Mouse (Mus musculus): Measurements from ENCODE around the gene Cfap54. TPM values are rescaled to one million over a fixed set of nuclear protein-coding genes. Genes with fewer than 3 reads are reported as not detected.

Gene Cfap54
- total and polyA plus RNA-seq, 3 experiments = 1.9 to 16.2 (median 5.1) TPM

DNA sequence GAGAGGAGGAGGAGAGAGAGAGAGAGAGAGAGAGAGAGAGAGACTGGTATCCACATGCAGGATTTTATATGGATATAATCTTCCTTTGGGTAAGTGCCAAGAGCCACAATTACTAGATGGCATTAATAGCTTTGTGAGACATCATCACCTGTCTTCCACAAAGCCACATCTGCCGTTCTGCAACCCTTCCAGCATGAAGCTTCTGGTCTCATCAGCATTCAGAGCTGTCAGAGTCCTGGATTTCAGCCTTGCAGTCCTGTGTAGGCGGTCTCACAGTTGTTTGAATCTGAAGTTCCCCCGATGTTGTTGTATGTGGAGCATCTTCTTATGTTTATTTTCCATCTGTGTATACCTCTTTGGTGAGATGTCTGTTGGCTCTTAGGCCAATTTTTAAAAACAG is 9.7 kb downstream of the Cfap54 start:
- Histone ChIP-seq H3K27me3 (ENCODE audit: insufficient read depth, low read length) (no peaks in the 10 kb centered on the region), H3K4me1 (ENCODE audit: insufficient read depth, low read depth, low read length) (peaks cover 58% of the 10 kb centered on the region), H3K9me3 (replicated peaks) (no peaks in the 10 kb centered on the region), H3K4me3 (ENCODE audit: low read depth, low read length) (no peak overlapping the region), H3K36me3 (replicated peaks) (no peaks in the 10 kb centered on the region)
- DNase-seq (ENCODE audit: low spot score) (no peak), ATAC-seq (ENCODE audit: extremely low read depth, insufficient number of reproducible peaks, low FRiP score, poor library complexity, severe bottlenecking) (no peak)
- no peak for TF ChIP-seq CTCF (IDR thresholded peaks at IDR 0.05; ENCODE audit: low read depth, low read length)
- no peak for TF ChIP-seq GATA1 (IDR thresholded peaks at IDR 0.05; ENCODE audit: borderline replicate concordance, low read length)
- TF ChIP-seq POLR2AphosphoS5 (IDR thresholded peaks at IDR 0.05; ENCODE audit: insufficient replicate concordance, low read depth, low read length) = no peak
- TF ChIP-seq TAL1 (conservative IDR thresholded peaks at IDR 0.05; ENCODE audit: low read depth, low read length) = no peak
- TF ChIP-seq GATA2 (IDR thresholded peaks at IDR 0.05; ENCODE audit: borderline replicate concordance, low read depth, low read length) = no peak

DNA sequence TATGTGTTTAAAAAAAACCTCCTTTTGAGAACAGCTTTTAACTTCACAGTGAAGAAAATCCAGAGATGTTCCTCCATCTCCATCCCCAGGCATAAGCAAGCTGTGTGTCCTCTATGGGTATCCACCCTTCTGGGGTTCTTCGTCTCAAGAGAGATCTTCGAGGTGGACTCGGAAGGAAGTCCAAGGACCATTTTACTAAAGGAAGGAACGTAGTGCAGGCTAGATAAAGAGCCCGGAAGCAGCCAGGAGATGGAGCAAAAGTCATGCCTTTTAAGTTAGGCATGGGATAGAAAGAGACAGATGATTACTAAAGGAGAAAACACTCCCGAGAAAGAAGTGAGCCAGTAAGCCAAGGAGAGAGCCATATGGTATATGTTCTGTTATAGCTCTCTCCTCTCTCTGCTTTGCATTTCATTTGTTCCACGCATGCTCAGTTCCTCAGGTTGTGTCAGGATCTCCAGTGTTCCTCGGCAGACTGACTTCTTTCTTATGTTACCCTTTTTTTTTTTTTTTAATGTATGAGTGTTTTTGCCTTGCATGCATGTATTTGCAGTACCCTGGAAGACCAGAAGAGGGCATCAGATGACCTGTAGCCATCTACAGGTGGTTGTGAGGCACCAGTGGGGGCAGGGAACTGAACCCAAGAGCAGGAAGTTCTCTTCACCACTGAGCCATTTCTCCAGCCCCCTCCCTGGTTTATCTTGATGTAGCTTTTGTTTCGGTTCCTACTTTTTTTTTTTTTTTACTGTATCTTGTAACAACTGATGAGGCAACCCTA is 11.1 kb downstream of the Cfap54 start:
- TF ChIP-seq GATA1 (IDR thresholded peaks at IDR 0.05; ENCODE audit: borderline replicate concordance, low read length) (no peak), GATA2 (IDR thresholded peaks at IDR 0.05; ENCODE audit: borderline replicate concordance, low read depth, low read length) (no peak), CTCF (IDR thresholded peaks at IDR 0.05; ENCODE audit: low read depth, low read length) (peak; percentile 63; the same call in 1 of the 2 replicates), TAL1 (conservative IDR thresholded peaks at IDR 0.05; ENCODE audit: low read depth, low read length) (no peak)
- H3K9me3 ChIP-seq (replicated peaks) = no peaks in the 10 kb centered on the region
- peaks cover 51% of the 10 kb centered on the region for H3K4me1 ChIP-seq (ENCODE audit: insufficient read depth, low read depth, low read length)
- peak; percentile 86 for ATAC-seq (ENCODE audit: extremely low read depth, insufficient number of reproducible peaks, low FRiP score, poor library complexity, severe bottlenecking)
- H3K4me3 ChIP-seq (ENCODE audit: low read depth, low read length) = no peak overlapping the region; the same call in 1 of the 2 replicates
- H3K27me3 ChIP-seq (ENCODE audit: insufficient read depth, low read length) = no peaks in the 10 kb centered on the region
- peak; percentile 67 for DNase-seq (ENCODE audit: low spot score)
- H3K36me3 ChIP-seq (replicated peaks) = no peaks in the 10 kb centered on the region

DNA sequence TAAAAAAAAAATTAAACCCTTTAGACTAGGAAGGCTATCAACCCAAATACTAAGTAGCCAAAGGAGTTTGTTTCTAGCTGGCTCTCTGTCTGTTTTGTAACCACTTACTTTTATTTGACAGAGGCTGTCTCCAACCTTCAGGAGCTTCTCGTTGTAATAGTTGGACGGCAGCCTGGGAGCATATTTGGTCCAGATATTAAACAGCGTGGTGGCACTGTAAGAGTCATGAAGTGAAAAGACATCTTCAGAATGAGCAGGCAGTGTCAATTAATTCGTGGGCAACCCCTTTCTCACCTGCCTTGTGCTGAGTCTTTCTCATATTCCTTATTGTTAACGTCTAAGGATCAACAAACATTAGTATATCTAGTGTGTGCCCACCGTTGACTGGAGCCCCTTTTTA is 11.7 kb downstream of the Cfap54 start:
- H3K27me3 ChIP-seq (ENCODE audit: insufficient read depth, low read length) = no peaks in the 10 kb centered on the region
- no peak overlapping the region for H3K4me3 ChIP-seq (ENCODE audit: low read depth, low read length)
- peaks cover 45% of the 10 kb centered on the region for H3K4me1 ChIP-seq (ENCODE audit: insufficient read depth, low read depth, low read length)
- DNase-seq (ENCODE audit: low spot score) = no peak
- TF ChIP-seq GATA1 (IDR thresholded peaks at IDR 0.05; ENCODE audit: borderline replicate concordance, low read length) (no peak), GATA2 (IDR thresholded peaks at IDR 0.05; ENCODE audit: borderline replicate concordance, low read depth, low read length) (no peak), CTCF (IDR thresholded peaks at IDR 0.05; ENCODE audit: low read depth, low read length) (no peak), POLR2AphosphoS5 (IDR thresholded peaks at IDR 0.05; ENCODE audit: insufficient replicate concordance, low read depth, low read length) (no peak), TAL1 (conservative IDR thresholded peaks at IDR 0.05; ENCODE audit: low read depth, low read length) (no peak)
- no peaks in the 10 kb centered on the region for H3K36me3 ChIP-seq (replicated peaks)
- no peak for ATAC-seq (ENCODE audit: extremely low read depth, insufficient number of reproducible peaks, low FRiP score, poor library complexity, severe bottlenecking)
- H3K9me3 ChIP-seq (replicated peaks) = no peaks in the 10 kb centered on the region

DNA sequence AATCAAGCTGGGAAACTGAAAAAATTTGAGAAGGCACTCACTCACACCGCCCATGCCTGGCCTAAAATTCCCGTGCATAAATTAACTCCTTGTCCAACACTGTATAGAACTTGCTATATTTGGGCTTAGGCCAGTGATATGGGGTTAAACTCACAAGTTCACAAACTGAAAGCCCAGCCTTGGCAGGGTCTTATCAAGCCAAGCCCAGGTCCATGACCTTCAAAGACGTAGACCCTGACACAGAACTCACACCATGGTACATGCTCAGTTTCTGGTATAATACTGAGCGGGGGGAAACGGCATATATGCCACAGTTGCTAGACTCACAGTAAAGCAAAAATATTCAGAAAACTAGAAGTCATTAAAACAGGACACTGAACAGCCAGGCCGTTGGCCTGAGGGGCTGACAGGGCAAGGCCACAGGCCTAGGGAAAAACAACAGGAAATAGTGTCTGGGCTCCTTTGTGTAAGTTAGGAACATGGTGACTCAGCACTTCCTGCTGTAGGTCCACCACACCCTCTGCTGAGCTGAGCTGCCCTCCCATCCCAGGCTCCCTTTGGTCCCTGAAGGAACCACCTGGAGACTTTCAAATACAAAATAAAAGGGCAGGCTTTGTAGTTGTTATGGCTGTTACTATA is 12.3 kb downstream of the Cfap54 start:
- H3K4me1 ChIP-seq (ENCODE audit: insufficient read depth, low read depth, low read length) = peaks cover 48% of the 10 kb centered on the region
- H3K4me3 ChIP-seq (ENCODE audit: low read depth, low read length) = no peak overlapping the region
- DNase-seq (ENCODE audit: low spot score) (peak; percentile 51), ATAC-seq (ENCODE audit: extremely low read depth, insufficient number of reproducible peaks, low FRiP score, poor library complexity, severe bottlenecking) (peak; percentile 52)
- H3K36me3 ChIP-seq (replicated peaks) = no peaks in the 10 kb centered on the region
- H3K9me3 ChIP-seq (replicated peaks) = no peaks in the 10 kb centered on the region
- no peaks in the 10 kb centered on the region for H3K27me3 ChIP-seq (ENCODE audit: insufficient read depth, low read length)
- TF ChIP-seq TAL1 (conservative IDR thresholded peaks at IDR 0.05; ENCODE audit: low read depth, low read length) = no peak
- no peak for TF ChIP-seq CTCF (IDR thresholded peaks at IDR 0.05; ENCODE audit: low read depth, low read length)
- TF ChIP-seq GATA1 (IDR thresholded peaks at IDR 0.05; ENCODE audit: borderline replicate concordance, low read length) = no peak
- TF ChIP-seq POLR2AphosphoS5 (IDR thresholded peaks at IDR 0.05; ENCODE audit: insufficient replicate concordance, low read depth, low read length) = no peak
- no peak for TF ChIP-seq GATA2 (IDR thresholded peaks at IDR 0.05; ENCODE audit: borderline replicate concordance, low read depth, low read length)

DNA sequence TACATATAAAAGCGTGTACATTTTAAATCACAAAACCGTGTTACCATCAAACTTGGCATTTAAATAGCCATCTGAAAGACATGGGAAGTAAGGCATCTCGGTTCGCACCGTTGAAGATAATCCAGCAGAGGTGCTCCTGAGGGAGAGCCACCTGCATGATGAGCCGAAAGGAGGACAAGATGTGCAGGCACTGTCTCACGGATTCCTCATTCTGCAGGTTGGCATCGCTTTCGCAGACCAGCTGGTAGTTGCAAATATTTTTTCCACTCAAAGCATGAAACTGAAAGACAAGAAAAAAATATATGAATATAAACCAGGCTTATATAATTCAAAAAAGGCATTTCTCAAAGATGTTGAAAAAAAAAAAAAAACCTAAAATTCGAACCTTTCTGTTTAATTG is 16.4 kb downstream of the Cfap54 start:
- Histone ChIP-seq H3K27me3 (ENCODE audit: insufficient read depth, low read length) (no peaks in the 10 kb centered on the region), H3K4me1 (ENCODE audit: insufficient read depth, low read depth, low read length) (peaks cover 35% of the 10 kb centered on the region), H3K9me3 (replicated peaks) (no peaks in the 10 kb centered on the region), H3K4me3 (ENCODE audit: low read depth, low read length) (no peak overlapping the region), H3K36me3 (replicated peaks) (peaks cover 2% of the 10 kb centered on the region)
- no peak for ATAC-seq (ENCODE audit: extremely low read depth, insufficient number of reproducible peaks, low FRiP score, poor library complexity, severe bottlenecking)
- TF ChIP-seq GATA1 (IDR thresholded peaks at IDR 0.05; ENCODE audit: borderline replicate concordance, low read length) = no peak
- TF ChIP-seq POLR2AphosphoS5 (IDR thresholded peaks at IDR 0.05; ENCODE audit: insufficient replicate concordance, low read depth, low read length) = no peak
- no peak for TF ChIP-seq TAL1 (conservative IDR thresholded peaks at IDR 0.05; ENCODE audit: low read depth, low read length)
- no peak for TF ChIP-seq GATA2 (IDR thresholded peaks at IDR 0.05; ENCODE audit: borderline replicate concordance, low read depth, low read length)
- no peak for TF ChIP-seq CTCF (IDR thresholded peaks at IDR 0.05; ENCODE audit: low read depth, low read length)
- DNase-seq (ENCODE audit: low spot score) = no peak

DNA sequence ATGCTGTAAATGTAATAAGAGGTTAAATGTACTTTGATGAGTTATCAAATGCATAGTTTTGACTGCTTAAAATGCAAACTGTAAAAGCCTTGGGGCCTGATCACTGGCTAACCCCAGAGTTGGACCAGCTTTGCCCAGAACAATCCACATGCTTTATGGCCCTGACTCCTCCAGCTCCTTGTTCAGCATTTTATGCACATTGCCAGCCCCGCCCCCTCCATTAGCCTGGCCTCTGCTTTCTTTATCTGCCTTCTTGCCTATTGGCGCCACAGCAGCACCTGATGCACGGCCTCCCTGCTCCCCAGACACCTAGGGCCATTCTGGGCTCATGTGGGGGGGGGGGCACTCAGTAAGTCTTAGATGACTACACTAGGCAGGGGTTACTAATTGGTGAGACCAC is 17.8 kb downstream of the Cfap54 start:
- Histone ChIP-seq H3K36me3 (replicated peaks) (peaks cover 2% of the 10 kb centered on the region), H3K4me1 (ENCODE audit: insufficient read depth, low read depth, low read length) (peaks cover 21% of the 10 kb centered on the region), H3K4me3 (ENCODE audit: low read depth, low read length) (no peak overlapping the region; the same call in 1 of the 2 replicates), H3K9me3 (replicated peaks) (no peaks in the 10 kb centered on the region), H3K27me3 (ENCODE audit: insufficient read depth, low read length) (no peaks in the 10 kb centered on the region)
- DNase-seq (ENCODE audit: low spot score) (peak; percentile 40), ATAC-seq (ENCODE audit: extremely low read depth, insufficient number of reproducible peaks, low FRiP score, poor library complexity, severe bottlenecking) (peak; percentile 94)
- TF ChIP-seq CTCF (IDR thresholded peaks at IDR 0.05; ENCODE audit: low read depth, low read length) (no peak), TAL1 (conservative IDR thresholded peaks at IDR 0.05; ENCODE audit: low read depth, low read length) (no peak), POLR2AphosphoS5 (IDR thresholded peaks at IDR 0.05; ENCODE audit: insufficient replicate concordance, low read depth, low read length) (no peak), GATA2 (IDR thresholded peaks at IDR 0.05; ENCODE audit: borderline replicate concordance, low read depth, low read length) (no peak), GATA1 (IDR thresholded peaks at IDR 0.05; ENCODE audit: borderline replicate concordance, low read length) (no peak)
